Mouse (Mus musculus) cerebellum, adult 9-10 months (tissue): ENCODE measurements around the gene Hist2h3c2.

ENCODE experiments used
- DNase-seq: peaks from one replicate; pipeline ENCODE4 v3.0.0; 2022

The Hist2h3c2 gene

GRCm38 (mm10) chr3:96195616-96196313 is 43.2 kb downstream of the Hist2h3c2 start:
- DNase-seq, result peak; percentile 40

- DNase-seq, result peak; percentile 31
Measured at GRCm38 (mm10) chr3:96194966-96195365, 44.0 kb downstream of the Hist2h3c2 start.

- DNase-seq, result no peak
Measured at GRCm38 (mm10) chr3:96192977-96193376, 46.0 kb downstream of the Hist2h3c2 start.
